Mouse (Mus musculus): ENCODE measurements at regions not wholly inside any gene's neighbourhood (a gene's known extent, or its start where the extent isn't known, plus 50 kb on each side); places are given as distances from the start of the nearest gene placed in this dataset.
A peak's percentile ranks its signal among the peaks of the same experiment; 100 is the strongest.

GRCm38 (mm10) chr2:139362245-139362847, 131.4 kb upstream of the Sptlc3 start:
- H3K4me1 ChIP-seq (ENCODE audit: control insufficient read depth in 1 of 2, insufficient read depth in 2 of 2, low read length in 2 of 2): no peaks in the 10 kb centered on the region
- H3K36me3 ChIP-seq (ENCODE audit: control insufficient read depth in 1 of 2, insufficient read depth in 2 of 2, low read length in 2 of 2): no peaks in the 10 kb centered on the region
- no peak for TF ChIP-seq TBP (IDR thresholded peaks at IDR 0.05; ENCODE audit: low read depth, low read length)
- no peak for TF ChIP-seq MAX (IDR thresholded peaks at IDR 0.05; ENCODE audit: low read length)
- no peak for TF ChIP-seq TCF12 (IDR thresholded peaks at IDR 0.05; ENCODE audit: low read depth, low read length)
- no peak overlapping the region for H3K9ac ChIP-seq (ENCODE audit: control insufficient read depth, low read depth, low read length, poor library complexity, severe bottlenecking)
- no peaks in the 10 kb centered on the region for H3K79me2 ChIP-seq (ENCODE audit: control insufficient read depth, insufficient read depth, low read length, poor library complexity)
- H3K27me3 ChIP-seq (ENCODE audit: control insufficient read depth in 1 of 2, insufficient read depth in 2 of 2, low read length in 2 of 2): no peaks in the 10 kb centered on the region
- no peak overlapping the region for H3K27ac ChIP-seq (ENCODE audit: control insufficient read depth, low read depth, low read length)
- no peaks in the 10 kb centered on the region for H3K9me3 ChIP-seq (replicated peaks; ENCODE audit: insufficient read depth, low read length)
- H3K4me3 ChIP-seq (ENCODE audit: control insufficient read depth in 1 of 2, insufficient read depth in 1 of 2, low read depth in 2 of 2, low read length in 2 of 2): no peak overlapping the region
- no peak for DNase-seq (ENCODE audit: low read depth, low spot score)

- Histone ChIP-seq H3K4me1 (ENCODE audit: control insufficient read depth in 1 of 2, insufficient read depth in 2 of 2, low read length in 2 of 2) (no peaks in the 10 kb centered on the region), H3K36me3 (ENCODE audit: control insufficient read depth in 1 of 2, insufficient read depth in 2 of 2, low read length in 2 of 2) (no peaks in the 10 kb centered on the region), H3K27me3 (ENCODE audit: control insufficient read depth in 1 of 2, insufficient read depth in 2 of 2, low read length in 2 of 2) (no peaks in the 10 kb centered on the region), H3K79me2 (ENCODE audit: control insufficient read depth, insufficient read depth, low read length, poor library complexity) (no peaks in the 10 kb centered on the region), H3K27ac (ENCODE audit: control insufficient read depth, low read depth, low read length) (no peak overlapping the region), H3K9me3 (replicated peaks; ENCODE audit: insufficient read depth, low read length) (no peaks in the 10 kb centered on the region), H3K9ac (ENCODE audit: control insufficient read depth, low read depth, low read length, poor library complexity, severe bottlenecking) (no peak overlapping the region), H3K4me3 (ENCODE audit: control insufficient read depth in 1 of 2, insufficient read depth in 1 of 2, low read depth in 2 of 2, low read length in 2 of 2) (no peak overlapping the region)
- peak in 1 of 3 experiments; percentile 30; a peak in 2 of 6 replicates for TF ChIP-seq CTCF (IDR thresholded peaks at IDR 0.05 in 2 of 3, conservative IDR thresholded peaks at IDR 0.05 in 1 of 3; ENCODE audit: control insufficient read depth in 1 of 3, insufficient read depth in 1 of 3, low read depth in 2 of 3, low read length in 3 of 3, poor library complexity in 1 of 3, severe bottlenecking in 1 of 3)
- peak; percentile 10 for TF ChIP-seq RAD21 (IDR thresholded peaks at IDR 0.05; ENCODE audit: low read depth, low read length)
- TF ChIP-seq SMC3 (IDR thresholded peaks at IDR 0.05; ENCODE audit: low read depth, low read length): peak; percentile 27
- TF ChIP-seq ETS1 (IDR thresholded peaks at IDR 0.05; ENCODE audit: low read depth, low read length): no peak
- DNase-seq (ENCODE audit: low read depth, low spot score): peak; percentile 10
Measured at GRCm38 (mm10) chr2:139370070-139370469, 123.6 kb upstream of the Sptlc3 start.

GRCm38 (mm10) chr2:139380285-139380684, 113.4 kb upstream of the Sptlc3 start:
- no peak for DNase-seq (ENCODE audit: low read depth, low spot score)
- Histone ChIP-seq H3K4me1 (ENCODE audit: control insufficient read depth in 1 of 2, insufficient read depth in 2 of 2, low read length in 2 of 2) (no peaks in the 10 kb centered on the region), H3K27me3 (ENCODE audit: control insufficient read depth in 1 of 2, insufficient read depth in 2 of 2, low read length in 2 of 2) (no peaks in the 10 kb centered on the region), H3K9me3 (replicated peaks; ENCODE audit: insufficient read depth, low read length) (no peaks in the 10 kb centered on the region), H3K36me3 (ENCODE audit: control insufficient read depth in 1 of 2, insufficient read depth in 2 of 2, low read length in 2 of 2) (no peaks in the 10 kb centered on the region), H3K79me2 (ENCODE audit: control insufficient read depth, insufficient read depth, low read length, poor library complexity) (no peaks in the 10 kb centered on the region), H3K27ac (ENCODE audit: control insufficient read depth, low read depth, low read length) (no peak overlapping the region), H3K4me3 (ENCODE audit: control insufficient read depth in 1 of 2, insufficient read depth in 1 of 2, low read depth in 2 of 2, low read length in 2 of 2) (no peak overlapping the region), H3K9ac (ENCODE audit: control insufficient read depth, low read depth, low read length, poor library complexity, severe bottlenecking) (no peak overlapping the region)
- TF ChIP-seq CTCF (IDR thresholded peaks at IDR 0.05 in 2 of 3, conservative IDR thresholded peaks at IDR 0.05 in 1 of 3; ENCODE audit: control insufficient read depth in 1 of 3, insufficient read depth in 1 of 3, low read depth in 2 of 3, low read length in 3 of 3, poor library complexity in 1 of 3, severe bottlenecking in 1 of 3): no peak
- no peak for TF ChIP-seq RCOR1 (IDR thresholded peaks at IDR 0.05; ENCODE audit: low read depth, low read length)
- no peak for TF ChIP-seq MAZ (IDR thresholded peaks at IDR 0.05; ENCODE audit: low read depth, low read length)
- no peak for TF ChIP-seq POLR2A (IDR thresholded peaks at IDR 0.05; ENCODE audit: control insufficient read depth in 1 of 2, insufficient read depth in 1 of 2, low read depth in 1 of 2, low read length in 2 of 2, poor library complexity in 1 of 2)
- TF ChIP-seq POLR2AphosphoS5 (IDR thresholded peaks at IDR 0.05; ENCODE audit: borderline replicate concordance, low read depth, low read length): no peak
- TF ChIP-seq CHD2 (IDR thresholded peaks at IDR 0.05; ENCODE audit: low read length): no peak
- TF ChIP-seq USF1 (IDR thresholded peaks at IDR 0.05; ENCODE audit: low read depth, low read length): no peak
- no peak for TF ChIP-seq JUND (IDR thresholded peaks at IDR 0.05; ENCODE audit: low read depth, low read length)
- no peak for TF ChIP-seq ZNF384 (IDR thresholded peaks at IDR 0.05; ENCODE audit: low read depth, low read length)
- no peak for TF ChIP-seq MEF2A (IDR thresholded peaks at IDR 0.05; ENCODE audit: extremely low read depth, insufficient replicate concordance, low read depth, low read length, poor library complexity, severe bottlenecking)
- TF ChIP-seq TBP (IDR thresholded peaks at IDR 0.05; ENCODE audit: low read depth, low read length): no peak
- TF ChIP-seq E2F4 (IDR thresholded peaks at IDR 0.05; ENCODE audit: borderline replicate concordance, low read depth, low read length): no peak
- TF ChIP-seq EP300 (IDR thresholded peaks at IDR 0.05; ENCODE audit: low read depth in 1 of 2, low read length in 2 of 2): no peak
- no peak for TF ChIP-seq ETS1 (IDR thresholded peaks at IDR 0.05; ENCODE audit: low read depth, low read length)
- TF ChIP-seq MYC (IDR thresholded peaks at IDR 0.05; ENCODE audit: low read depth, low read length): no peak
- no peak for TF ChIP-seq HCFC1 (IDR thresholded peaks at IDR 0.05; ENCODE audit: low read depth, low read length)
- no peak for TF ChIP-seq ELF1 (IDR thresholded peaks at IDR 0.05; ENCODE audit: low read depth, low read length)
- no peak for TF ChIP-seq BHLHE40 (IDR thresholded peaks at IDR 0.05; ENCODE audit: borderline replicate concordance, low read depth, low read length)
